Mouse (Mus musculus) brain, embryonic 18.5 days (tissue): ENCODE data around the gene Recql.

Experiments used
- DNase-seq: peaks from one replicate; pipeline ENCODE4 v3.0.0-alpha.2; 2012; ENCODE audit warnings: low read depth, low spot score

The Recql gene

GRCm38 (mm10) chr6:142387011-142387754 is at the start of gene Recql, which contains the start of gene Golt1b:
Gene Recql, minus strand, starts transcription at chr6:142387087.
Gene Golt1b, plus strand, starts transcription at chr6:142387221.
- DNase-seq, result peak; percentile 93

- no peak for DNase-seq
Measured at GRCm38 (mm10) chr6:142429072-142429471, 42.2 kb upstream of the Recql start.

DNA sequence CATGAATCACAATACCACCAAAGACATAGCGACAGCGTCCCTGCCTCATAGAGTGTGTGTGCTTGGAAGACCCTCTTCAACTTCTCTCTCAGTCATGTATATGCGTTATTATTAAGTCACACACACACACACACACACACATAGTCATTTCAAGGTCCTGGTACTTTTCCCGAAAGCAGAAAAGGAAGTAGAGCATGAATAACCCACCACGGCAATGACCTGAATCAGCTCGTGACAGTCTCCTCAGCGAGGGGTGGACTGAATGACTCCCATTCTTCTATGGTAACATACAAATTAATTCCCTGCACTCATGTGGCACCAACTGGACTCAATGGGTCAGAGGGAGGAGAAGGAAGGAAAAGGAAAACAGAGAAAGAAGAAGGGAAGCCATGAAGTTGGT is 38.1 kb upstream of the Recql start:
- DNase-seq, result no peak

GRCm38 (mm10) chr6:142414597-142414996 is 27.7 kb upstream of the Recql start:
- no peak for DNase-seq

DNA sequence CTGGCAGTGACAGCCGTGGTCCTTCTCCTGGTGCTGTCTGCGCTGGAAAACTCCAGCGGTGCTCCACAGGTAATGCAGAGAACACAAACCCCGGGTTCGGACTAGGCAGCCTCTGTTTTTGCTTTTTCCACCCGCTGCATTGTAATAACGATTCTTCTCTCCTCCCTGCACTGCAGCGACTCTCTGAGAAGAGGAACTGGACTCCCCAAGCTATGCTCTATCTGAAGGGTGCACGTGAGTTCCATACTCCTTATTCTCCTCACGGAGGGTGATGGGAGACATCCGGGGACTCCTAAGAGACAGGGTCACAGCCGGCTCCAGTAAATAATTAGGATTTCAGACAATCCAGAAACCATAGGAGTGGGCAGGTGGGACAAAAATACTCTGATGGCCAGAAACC is 27.0 kb upstream of the Recql start:
- no peak for DNase-seq

- DNase-seq, result no peak
Measured at GRCm38 (mm10) chr6:142412906-142413491, 26.1 kb upstream of the Recql start, which contains the start of gene Spx. Gene Spx, plus strand, starts transcription at chr6:142413441.

DNA sequence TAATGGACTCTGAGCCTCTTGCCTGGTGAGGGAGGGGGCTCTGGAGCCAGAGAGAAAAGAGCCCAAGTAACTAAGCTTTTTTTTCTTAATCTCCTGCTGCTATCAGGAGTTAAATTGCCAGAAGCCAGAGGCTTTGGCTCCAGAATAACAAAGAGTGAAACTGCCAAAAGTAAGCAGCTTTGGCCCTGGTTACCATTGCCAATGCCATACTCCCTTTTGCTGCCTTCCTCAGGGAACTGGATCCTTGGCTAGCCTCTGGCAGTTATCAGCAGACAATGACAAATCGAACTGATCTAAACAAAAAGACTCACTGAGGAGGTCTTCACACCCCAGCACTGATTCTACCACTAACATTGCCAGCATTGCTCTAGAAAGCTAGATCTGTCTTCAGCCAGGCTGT is 24.3 kb upstream of the Recql start:
- DNase-seq, result no peak

- no peak for DNase-seq
Measured at GRCm38 (mm10) chr6:142395756-142396155, 8.9 kb upstream of the Recql start.

DNA sequence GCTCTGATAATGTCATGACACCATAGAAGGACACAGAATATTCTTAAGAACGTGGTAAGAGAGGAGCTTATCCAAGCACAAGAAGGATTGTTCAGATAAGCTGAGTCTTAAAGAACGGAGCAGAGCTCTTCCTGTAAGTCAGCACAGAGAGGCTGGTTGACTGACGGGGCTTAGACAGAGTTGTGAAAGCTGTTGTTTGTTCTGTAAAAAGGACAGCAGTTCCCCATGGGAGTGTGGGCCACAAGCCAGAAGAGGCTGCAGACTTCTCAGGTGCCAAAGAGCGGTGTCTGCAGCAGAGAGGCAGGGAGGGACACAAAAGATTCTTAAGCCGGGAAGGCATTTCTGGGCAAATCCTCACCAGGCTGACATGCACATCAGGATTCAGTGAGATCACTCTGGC is 7.8 kb upstream of the Recql start:
- no peak for DNase-seq

- no peak for DNase-seq
Measured at GRCm38 (mm10) chr6:142392312-142392711, 5.4 kb upstream of the Recql start.

DNA sequence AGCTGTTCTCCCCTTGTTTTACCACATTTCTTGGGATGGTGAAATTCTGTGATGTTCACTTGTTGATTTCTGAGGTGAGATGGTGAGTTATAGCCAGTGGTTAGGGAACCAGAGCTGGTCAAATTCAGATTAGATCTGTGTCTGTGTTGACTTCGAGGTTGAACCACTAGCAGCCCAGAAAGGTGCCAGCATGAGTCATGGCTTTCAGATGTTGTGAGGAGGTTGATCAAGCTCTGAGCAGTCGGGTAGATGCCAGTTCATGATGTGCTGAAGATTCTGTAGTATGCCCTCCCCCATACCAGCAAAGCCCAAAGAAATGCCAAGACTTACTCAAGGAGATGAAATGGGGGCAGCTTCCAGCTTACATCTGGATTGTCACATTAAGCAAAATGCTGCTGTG is 2.2 kb upstream of the Recql start:
- no peak for DNase-seq

DNA sequence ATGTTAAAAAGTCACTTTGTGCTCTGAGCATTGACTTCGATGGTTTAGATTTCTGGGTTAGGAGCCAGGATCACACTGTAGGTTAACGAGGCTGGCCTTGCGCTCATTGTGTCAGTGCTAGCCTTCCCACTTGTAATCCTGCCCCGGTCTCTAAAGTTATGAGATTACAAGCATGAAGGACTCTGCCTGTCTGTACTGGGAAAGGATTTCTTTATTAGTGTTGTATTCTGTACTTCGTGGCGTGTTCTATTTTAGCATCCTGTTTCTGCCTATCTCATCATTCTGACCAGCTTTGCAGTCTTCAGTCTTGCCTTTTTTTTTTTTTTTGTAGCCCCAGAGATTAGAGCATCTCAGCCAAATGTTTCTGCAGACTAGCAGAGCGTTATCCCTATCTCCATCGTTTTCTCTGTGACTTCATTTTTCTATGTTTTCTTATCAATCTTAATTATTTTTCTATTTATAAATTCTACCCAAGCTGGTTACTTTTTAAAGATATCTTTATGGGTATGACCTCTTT is 926 bp upstream of the Recql start:
- DNase-seq, result no peak

GRCm38 (mm10) chr6:142386285-142387010 is 439 bp downstream of the Recql start:
- DNase-seq, result no peak

DNA sequence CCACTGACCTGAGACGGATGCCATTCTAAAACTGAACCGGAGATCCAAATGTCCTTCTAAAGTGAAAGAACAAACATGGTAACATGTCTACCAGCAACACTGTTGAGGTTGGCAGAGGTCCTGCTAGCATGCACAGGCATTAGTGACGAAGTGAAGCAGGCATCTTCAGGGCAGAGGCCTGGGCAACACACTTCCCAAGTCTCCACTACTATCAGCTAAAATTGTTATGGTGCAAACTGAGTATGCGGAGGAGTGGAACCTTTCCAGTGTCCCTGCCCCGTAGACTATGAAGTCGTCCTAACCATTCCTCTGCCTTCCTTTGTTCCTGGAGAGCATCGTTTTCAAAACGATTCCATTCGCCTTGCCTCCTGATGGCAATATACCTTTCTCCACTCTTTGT is 2.4 kb downstream of the Recql start:
- no peak for DNase-seq

DNA sequence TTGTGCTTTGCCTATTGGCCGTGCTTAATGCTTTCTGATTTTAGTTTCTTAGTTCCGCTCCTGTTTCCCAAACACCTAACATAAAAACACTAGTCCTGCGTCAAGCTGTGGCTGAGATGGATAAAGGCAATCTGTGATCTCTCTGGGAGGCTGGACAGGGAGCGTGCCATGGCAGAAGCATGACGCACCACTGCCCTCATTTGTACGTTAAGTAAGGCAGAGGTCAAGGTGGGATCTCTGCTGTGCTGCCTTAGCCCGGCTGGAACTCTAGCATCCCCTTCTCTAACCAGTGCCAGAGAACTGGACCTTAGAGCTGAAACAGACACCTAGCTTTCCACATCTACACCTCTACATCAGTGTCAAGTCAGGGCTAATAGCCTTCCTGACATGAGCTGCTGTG is 5.3 kb downstream of the Recql start:
- no peak for DNase-seq

- DNase-seq, result no peak
Measured at GRCm38 (mm10) chr6:142379961-142380360, 6.9 kb downstream of the Recql start.

DNA sequence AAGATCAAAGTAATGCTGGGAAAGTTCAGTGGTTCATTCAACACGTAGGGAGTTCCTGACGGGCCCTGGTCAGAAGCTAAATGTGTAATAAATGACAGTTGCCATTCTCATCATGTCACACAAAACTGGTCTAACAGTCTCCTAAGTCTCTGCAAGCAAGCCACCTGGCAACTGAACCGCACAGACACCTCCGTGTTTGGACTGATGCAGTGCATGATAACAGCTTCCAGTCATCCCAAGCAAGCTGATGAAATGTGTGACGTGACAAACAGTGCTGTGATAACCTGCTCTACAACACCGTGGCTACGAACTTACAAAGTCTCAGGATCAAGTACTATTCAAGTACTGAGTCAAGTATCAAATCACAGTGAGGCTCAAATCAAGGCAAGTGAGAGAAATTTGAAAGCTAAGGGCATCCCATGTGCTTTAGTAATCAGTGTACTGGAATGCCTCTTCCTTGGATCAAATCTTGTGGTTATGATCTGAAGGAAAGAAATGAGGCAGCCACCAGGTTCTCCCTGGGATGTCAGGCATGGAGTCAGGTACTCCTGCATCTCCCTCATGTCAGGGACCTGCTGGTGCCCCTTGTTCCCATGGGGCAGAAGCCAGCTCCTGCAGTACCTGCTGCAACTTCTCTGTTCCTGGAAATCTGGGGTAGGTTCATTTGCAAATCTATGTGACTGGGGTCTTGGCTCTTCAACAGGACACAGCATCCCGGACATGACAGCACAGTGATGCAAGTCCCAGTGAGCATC is 8.1 kb downstream of the Recql start:
- no peak for DNase-seq

GRCm38 (mm10) chr6:142377081-142377480 is 9.8 kb downstream of the Recql start:
- DNase-seq, result no peak

DNA sequence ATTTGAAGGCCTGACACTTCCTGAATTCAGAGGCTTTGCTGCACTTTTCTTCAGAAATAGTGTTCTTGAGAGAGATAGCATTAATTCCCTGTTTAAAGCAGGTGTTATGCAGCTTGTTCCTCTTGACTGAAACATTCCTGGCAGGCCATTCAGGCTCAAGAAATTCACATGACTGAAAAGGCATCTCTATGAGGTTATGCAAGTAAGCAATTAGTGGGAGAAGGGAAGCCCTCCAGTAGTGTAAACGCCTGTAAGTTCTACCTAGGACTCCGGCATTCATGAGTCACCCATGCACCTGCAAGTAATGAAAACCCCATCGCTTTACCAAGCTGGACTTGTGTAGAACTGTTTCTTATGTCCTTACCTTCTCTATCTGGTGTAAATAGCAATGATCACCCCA is 17.3 kb downstream of the Recql start:
- no peak for DNase-seq

DNA sequence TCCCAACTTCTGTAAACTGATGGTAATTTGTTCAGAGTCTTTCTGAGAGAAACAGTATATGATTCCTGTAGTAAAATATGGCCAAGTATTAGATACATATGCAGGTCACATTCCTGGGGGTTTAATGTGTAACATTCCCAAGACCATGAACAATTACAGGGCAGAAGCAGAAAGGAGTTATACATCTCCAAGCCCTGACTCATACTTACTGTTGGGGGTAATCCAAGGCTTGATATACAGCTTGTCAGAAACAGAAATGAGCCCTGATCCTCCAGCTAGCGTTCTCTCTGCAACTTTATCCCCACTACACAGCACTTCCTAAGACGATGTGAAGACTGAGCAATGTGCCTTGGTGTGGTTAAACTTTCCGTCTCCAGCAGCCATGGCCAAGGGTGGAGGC is 19.3 kb downstream of the Recql start:
- DNase-seq, result no peak

DNA sequence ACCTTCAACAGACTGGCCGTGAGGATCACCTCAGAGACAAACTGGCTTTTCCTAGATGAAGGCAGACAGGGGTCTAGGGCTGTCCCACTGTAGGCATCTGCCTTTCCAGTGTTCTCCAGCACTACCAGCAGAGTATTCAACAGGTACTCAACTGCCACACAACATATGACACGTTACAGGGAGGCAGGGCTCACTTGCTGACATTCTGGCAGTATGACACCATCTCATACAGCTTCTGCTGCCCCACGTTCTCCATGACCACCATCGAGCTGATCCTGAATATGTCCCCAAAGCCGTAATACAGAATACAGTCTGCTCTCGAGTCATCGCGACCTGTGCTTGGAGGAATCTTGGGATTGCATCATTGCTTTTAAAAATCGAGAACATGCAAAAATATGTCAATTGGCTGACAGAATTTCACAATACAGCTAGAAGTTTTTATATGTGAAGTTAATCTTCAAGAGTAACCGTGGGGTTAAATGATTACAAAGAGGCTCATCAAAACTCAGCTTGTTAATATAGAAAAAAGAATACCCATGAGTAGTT is 20.3 kb downstream of the Recql start:
- no peak for DNase-seq
